Mouse (Mus musculus): ENCODE results near the gene Slc37a3.

DNA sequence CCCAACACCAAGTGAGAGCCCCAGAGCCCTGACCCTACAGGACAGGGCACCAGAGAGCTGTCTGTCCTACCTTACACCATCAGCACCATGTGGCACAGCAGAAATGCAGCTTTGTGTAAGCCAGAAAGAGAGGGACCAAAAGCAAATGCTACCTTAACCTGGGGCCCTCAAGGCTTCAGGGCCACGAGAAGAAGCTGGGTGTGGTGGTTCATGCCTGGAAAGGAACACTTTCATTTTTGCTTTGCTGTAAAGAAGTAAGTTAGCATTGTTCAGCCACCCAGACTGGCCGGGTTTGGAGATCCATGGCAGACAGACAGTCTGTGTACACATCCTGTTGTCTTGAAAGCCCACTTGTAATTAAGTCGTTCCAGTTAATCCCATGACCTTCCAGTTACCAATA lies 89.7 kb downstream of the Slc37a3 start:
- TF ChIP-seq CTCF (IDR thresholded peaks at IDR 0.05; ENCODE audit: control insufficient read depth, insufficient read depth, low read length) (no peak), POLR2A (IDR thresholded peaks at IDR 0.05; ENCODE audit: borderline replicate concordance, control insufficient read depth, low read depth, low read length) (no peak)
